Comparison of ENCODE assay signal across 8 mouse cellular contexts in genomic region chr17:15826444-15826909, GRCm38 (mm10). TPM values are rescaled to one million over a fixed set of nuclear protein-coding genes. Genes with fewer than 3 reads are reported as not detected.
DNase-seq lines count a peak whose midpoint lies in the region; ATAC-seq and TF ChIP-seq lines count a peak whose summit lies in the region.

No protein-coding gene starts in this region.

- H3K36me3 ChIP-seq in erythroblast, embryonic 14.5 days (ENCODE audit: control insufficient read depth), result no peaks in the 10 kb centered on the region
- no peaks in the 10 kb centered on the region for H3K36me3 ChIP-seq in embryonic facial prominence, embryonic 14.5 days (ENCODE audit: control insufficient read depth, insufficient read depth, low read length)
- no peaks in the 10 kb centered on the region for H3K36me3 ChIP-seq in heart, embryonic 10.5 days
- H3K36me3 ChIP-seq in kidney, embryonic 15.5 days, result no peaks in the 10 kb centered on the region
- no peaks in the 10 kb centered on the region for H3K36me3 ChIP-seq in limb, embryonic 15.5 days
- no peaks in the 10 kb centered on the region for H3K36me3 ChIP-seq in midbrain, postnatal 0 days (ENCODE audit: insufficient read depth, low read length)

- under 1% methylated on average over 19 of the region's 34 CpGs for WGBS in embryonic facial prominence, embryonic 14.5 days
- WGBS in heart, embryonic 10.5 days, result under 1% methylated on average over 34 of the region's 34 CpGs
- under 1% methylated on average over 23 of the region's 34 CpGs for WGBS in kidney, embryonic 15.5 days
- 1% methylated on average over 30 of the region's 34 CpGs for WGBS in limb, embryonic 15.5 days
- under 1% methylated on average over 32 of the region's 34 CpGs for WGBS in midbrain, postnatal 0 days

- peak overlapping the region; percentile 49 for H3K4me3 ChIP-seq in erythroblast, embryonic 14.5 days (replicated peaks)
- peak overlapping the region; percentile 90 for H3K4me3 ChIP-seq in embryonic facial prominence, embryonic 14.5 days (ENCODE audit: low read depth, low read length)
- H3K4me3 ChIP-seq in heart, embryonic 10.5 days, result peak overlapping the region; percentile 90
- H3K4me3 ChIP-seq in kidney, embryonic 15.5 days (replicated peaks), result peak overlapping the region; percentile 95
- H3K4me3 ChIP-seq in limb, embryonic 15.5 days, result peak overlapping the region; percentile 91
- peak overlapping the region; percentile 98 for H3K4me3 ChIP-seq in midbrain, postnatal 0 days (ENCODE audit: low read depth, low read length)

- peaks cover 6% of the 10 kb centered on the region for H3K4me1 ChIP-seq in erythroblast, embryonic 14.5 days (ENCODE audit: control insufficient read depth)
- peaks cover 24% of the 10 kb centered on the region for H3K4me1 ChIP-seq in embryonic facial prominence, embryonic 14.5 days (ENCODE audit: control insufficient read depth, insufficient read depth, low read length)
- H3K4me1 ChIP-seq in heart, embryonic 10.5 days, result peaks cover 31% of the 10 kb centered on the region
- peaks cover 57% of the 10 kb centered on the region for H3K4me1 ChIP-seq in kidney, embryonic 15.5 days
- H3K4me1 ChIP-seq in limb, embryonic 15.5 days, result peaks cover 39% of the 10 kb centered on the region
- peaks cover 2% of the 10 kb centered on the region; the same call in 1 of the 2 replicates for H3K4me1 ChIP-seq in midbrain, postnatal 0 days (ENCODE audit: insufficient read depth, low read length)

- ATAC-seq in erythroblast, adult 5-6 weeks (replicated peaks; ENCODE audit: low FRiP score, poor library complexity, severe bottlenecking), result no peak; the same call in 1 of the 2 replicates
- ATAC-seq in embryonic facial prominence, embryonic 14.5 days (ENCODE audit: low read depth), result peak; percentile 93
- peak; percentile 92 for ATAC-seq in kidney, embryonic 15.5 days (replicated peaks; ENCODE audit: low FRiP score)
- peak; percentile 92 for ATAC-seq in limb, embryonic 15.5 days (ENCODE audit: insufficient number of reproducible peaks, low FRiP score, low TSS enrichment, low read depth)
- ATAC-seq in midbrain, postnatal 0 days (ENCODE audit: low FRiP score), result peak; percentile 94

- H3K27ac ChIP-seq in embryonic facial prominence, embryonic 14.5 days (replicated peaks; ENCODE audit: low read depth, low read length), result peak overlapping the region; percentile 94
- peak overlapping the region; percentile 90 for H3K27ac ChIP-seq in heart, embryonic 10.5 days
- peak overlapping the region; percentile 94 for H3K27ac ChIP-seq in kidney, embryonic 15.5 days
- H3K27ac ChIP-seq in limb, embryonic 15.5 days, result peak overlapping the region; percentile 96
- peak overlapping the region; percentile 96 for H3K27ac ChIP-seq in midbrain, postnatal 0 days (ENCODE audit: low read depth, low read length)

- peaks cover 83% of the 10 kb centered on the region for H3K27me3 ChIP-seq in erythroblast, embryonic 14.5 days (ENCODE audit: control insufficient read depth)
- H3K27me3 ChIP-seq in embryonic facial prominence, embryonic 14.5 days (replicated peaks; ENCODE audit: control insufficient read depth, insufficient read depth, low read length), result peaks cover 13% of the 10 kb centered on the region; the same call in 1 of the 2 replicates
- H3K27me3 ChIP-seq in heart, embryonic 10.5 days (ENCODE audit: insufficient read depth, poor library complexity, severe bottlenecking), result peaks cover 19% of the 10 kb centered on the region
- H3K27me3 ChIP-seq in kidney, embryonic 15.5 days, result 0 out of 2 replicates have a peak, but pooled peaks cover 3% of the 10 kb centered on the region
- H3K27me3 ChIP-seq in limb, embryonic 15.5 days, result no peaks in the 10 kb centered on the region
- no peaks in the 10 kb centered on the region for H3K27me3 ChIP-seq in midbrain, postnatal 0 days (ENCODE audit: insufficient read depth, low read length)

- H3K9ac ChIP-seq in embryonic facial prominence, embryonic 14.5 days (ENCODE audit: low read depth, low read length), result peak overlapping the region; percentile 97
- H3K9ac ChIP-seq in kidney, embryonic 15.5 days, result peak overlapping the region; percentile 95
- peak overlapping the region; percentile 87 for H3K9ac ChIP-seq in limb, embryonic 15.5 days
- peak overlapping the region; percentile 93 for H3K9ac ChIP-seq in midbrain, postnatal 0 days (replicated peaks; ENCODE audit: low read length, poor library complexity, severe bottlenecking)

- H3K4me2 ChIP-seq in embryonic facial prominence, embryonic 14.5 days (ENCODE audit: low read depth, low read length), result peak overlapping the region; percentile 68
- peak overlapping the region; percentile 89 for H3K4me2 ChIP-seq in kidney, embryonic 15.5 days
- H3K4me2 ChIP-seq in limb, embryonic 15.5 days, result peak overlapping the region; percentile 83
- peak overlapping the region; percentile 86 for H3K4me2 ChIP-seq in midbrain, postnatal 0 days (ENCODE audit: low read depth, low read length, poor library complexity, severe bottlenecking)

- peak; percentile 100 for DNase-seq in embryonic facial prominence, embryonic 14.5 days (ENCODE audit: low spot score)
- DNase-seq in heart, embryonic 10.5 days (ENCODE audit: low spot score), result peak; percentile 98
- DNase-seq in midbrain, postnatal 0 days (ENCODE audit: low spot score), result peak; percentile 98
- peak; percentile 36 to 89 for DNase-seq in spleen, postnatal 10 days (ENCODE audit: low spot score in 2 of 2)

- peaks cover 9% of the 10 kb centered on the region for H3K9me3 ChIP-seq in erythroblast, embryonic 14.5 days (ENCODE audit: control insufficient read depth, low read length)
- no peaks in the 10 kb centered on the region for H3K9me3 ChIP-seq in embryonic facial prominence, embryonic 14.5 days (ENCODE audit: control insufficient read depth, low read length)
- no peaks in the 10 kb centered on the region for H3K9me3 ChIP-seq in heart, embryonic 10.5 days
- H3K9me3 ChIP-seq in kidney, embryonic 15.5 days (replicated peaks), result no peaks in the 10 kb centered on the region
- no peaks in the 10 kb centered on the region for H3K9me3 ChIP-seq in limb, embryonic 15.5 days
- H3K9me3 ChIP-seq in midbrain, postnatal 0 days (ENCODE audit: low read length), result no peaks in the 10 kb centered on the region

- no peak; the same call in 1 of the 2 replicates for TF ChIP-seq CTCF in midbrain, postnatal 0 days (IDR thresholded peaks at IDR 0.05)

RNA-seq across cellular contexts. Expression of gene Rgmb, which starts 4.4 kb away (rescaled TPM):
- polyA plus RNA-seq in erythroblast, embryonic 14.5 days (2012), result 0.02 TPM in 1 of 2 replicates, not detected in the other
- not detected in 2 replicates for total RNA-seq in erythroblast, adult 5-6 weeks (2015; ENCODE audit: low replicate concordance)
- total RNA-seq in erythroblast, adult 5-6 weeks (2017; ENCODE audit: low replicate concordance), result 0.14 and 0.51 TPM in 2 replicates
- 38.5 and 45.2 TPM in 2 replicates for polyA plus RNA-seq in embryonic facial prominence, embryonic 14.5 days (2014; fragmentation: Nextera tagmentation; extraction: Ambion mirVana)
- 7.1 and 10.7 TPM in 2 replicates for polyA plus RNA-seq in heart, embryonic 10.5 days (2016; fragmentation: Nextera tagmentation; extraction: Ambion mirVana)
- 12.5 and 13.3 TPM in 2 replicates for polyA plus RNA-seq in kidney, embryonic 15.5 days (2015; fragmentation: Nextera tagmentation; extraction: Ambion mirVana)
- 20.5 and 21.8 TPM in 2 replicates for polyA plus RNA-seq in limb, embryonic 15.5 days (2015; fragmentation: Nextera tagmentation; extraction: Ambion mirVana)
- 112 and 144 TPM in 2 replicates for total RNA-seq in midbrain, postnatal 0 days (2014; rRNA removed)
- 53.9 and 55.2 TPM in 2 replicates for polyA plus RNA-seq in midbrain, postnatal 0 days (2015; fragmentation: Nextera tagmentation; extraction: Ambion mirVana)
